In the genomic region with DNA sequence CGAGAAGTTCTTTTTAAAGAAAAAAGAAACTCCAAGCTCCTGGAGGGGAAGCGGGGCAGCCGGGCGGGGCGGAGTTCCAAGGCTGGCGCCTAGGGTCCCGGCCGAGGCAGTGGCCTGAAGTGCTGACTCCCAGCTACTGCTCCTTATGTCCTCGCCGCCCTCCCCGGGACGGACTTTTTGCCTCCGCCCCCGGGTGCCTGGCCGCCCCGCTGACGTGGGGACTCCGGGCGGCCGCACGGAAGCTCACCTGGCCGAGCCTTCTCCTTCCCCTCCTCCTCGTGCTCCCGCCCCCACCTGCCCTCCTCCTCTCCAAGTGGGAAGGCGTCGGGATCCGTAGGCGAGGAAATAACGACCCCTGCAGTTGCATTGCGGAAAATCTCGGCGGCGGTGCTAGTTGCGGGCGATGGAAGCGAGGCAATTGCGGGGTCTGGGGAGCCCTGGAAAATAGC, we compare ENCODE assay signal across 7 mouse cellular contexts. TPM values are rescaled to one million over a fixed set of nuclear protein-coding genes. Genes with fewer than 3 reads are reported as not detected.
A peak's percentile ranks its signal among the peaks of the same experiment; 100 is the strongest.
DNase-seq lines count a peak whose midpoint lies in the region; ATAC-seq and TF ChIP-seq lines count a peak whose summit lies in the region.

No protein-coding gene starts in this region.

- WGBS in lung, embryonic 16.5 days = 1% methylated on average over 36 of the region's 37 CpGs
- 0% methylated on average over 37 of the region's 37 CpGs for WGBS in hindbrain, embryonic 14.5 days
- WGBS in midbrain, embryonic 10.5 days = under 1% methylated on average over 37 of the region's 37 CpGs

- peak overlapping the region; percentile 54 for H3K4me2 ChIP-seq in lung, embryonic 16.5 days (ENCODE audit: low read depth, low read length)
- H3K4me2 ChIP-seq in hindbrain, embryonic 14.5 days (replicated peaks) = peak overlapping the region; percentile 90

- no peak for DNase-seq in lung, postnatal 14 days
- DNase-seq in hindbrain, embryonic 14.5 days (ENCODE audit: low spot score) = peak; percentile 82
- peak; percentile 40 for DNase-seq in midbrain, embryonic 10.5 days (ENCODE audit: low spot score)
- DNase-seq in c-Kit-positive CD71-positive TER-119-positive erythroid progenitor cells, embryonic 14.5 days (ENCODE audit: low spot score) = no peak
- no peak for DNase-seq in kidney, adult 8-10 months

- no peak overlapping the region for H3K27ac ChIP-seq in lung, embryonic 16.5 days (ENCODE audit: low read length)
- peak overlapping the region; percentile 24 for H3K27ac ChIP-seq in cortical plate, adult 2 months (ENCODE audit: insufficient read depth, low read length)
- H3K27ac ChIP-seq in hindbrain, embryonic 14.5 days = peak overlapping the region; percentile 86
- no peak overlapping the region for H3K27ac ChIP-seq in midbrain, embryonic 10.5 days (replicated peaks)

- H3K36me3 ChIP-seq in lung, embryonic 16.5 days (ENCODE audit: control insufficient read depth, insufficient read depth, low read length) = no peaks in the 10 kb centered on the region
- H3K36me3 ChIP-seq in hindbrain, embryonic 14.5 days (replicated peaks; ENCODE audit: control insufficient read depth, insufficient read depth) = no peaks in the 10 kb centered on the region
- no peaks in the 10 kb centered on the region for H3K36me3 ChIP-seq in midbrain, embryonic 10.5 days

- no peak overlapping the region for H3K9ac ChIP-seq in lung, embryonic 16.5 days (ENCODE audit: low read length)
- H3K9ac ChIP-seq in hindbrain, embryonic 14.5 days = peak overlapping the region; percentile 77

- no peak for TF ChIP-seq POLR2A in cortical plate, adult 2 months (IDR thresholded peaks at IDR 0.05; ENCODE audit: extremely low read depth, insufficient read depth, low read length)

- ATAC-seq in lung, embryonic 16.5 days (ENCODE audit: low read depth) = no peak
- peak; percentile 54 for ATAC-seq in hindbrain, embryonic 14.5 days (ENCODE audit: low FRiP score)

- peak overlapping the region; percentile 35 for H3K4me3 ChIP-seq in lung, embryonic 16.5 days (ENCODE audit: low read length)
- peak overlapping the region; percentile 91 for H3K4me3 ChIP-seq in cortical plate, adult 2 months (ENCODE audit: insufficient read depth, low read length)
- peak overlapping the region; percentile 62 for H3K4me3 ChIP-seq in hindbrain, embryonic 14.5 days (replicated peaks; ENCODE audit: low read length)
- peak overlapping the region; percentile 66 for H3K4me3 ChIP-seq in midbrain, embryonic 10.5 days

- TF ChIP-seq CTCF in cortical plate, adult 2 months (IDR thresholded peaks at IDR 0.05; ENCODE audit: extremely low read depth, insufficient read depth, low read length) = peak; percentile 17; the same call in 1 of the 2 replicates

- no peaks in the 10 kb centered on the region; the same call in 1 of the 2 replicates for H3K4me1 ChIP-seq in lung, embryonic 16.5 days (replicated peaks; ENCODE audit: control insufficient read depth, insufficient read depth, low read length)
- no peaks in the 10 kb centered on the region for H3K4me1 ChIP-seq in cortical plate, adult 2 months (ENCODE audit: control insufficient read depth, insufficient read depth, low read length)
- H3K4me1 ChIP-seq in hindbrain, embryonic 14.5 days (replicated peaks; ENCODE audit: control insufficient read depth, insufficient read depth, low read length) = no peaks in the 10 kb centered on the region; the same call in 1 of the 2 replicates
- peaks cover 32% of the 10 kb centered on the region for H3K4me1 ChIP-seq in midbrain, embryonic 10.5 days

- peaks cover 52% of the 10 kb centered on the region for H3K27me3 ChIP-seq in lung, embryonic 16.5 days (ENCODE audit: control insufficient read depth, insufficient read depth, low read depth, low read length)
- H3K27me3 ChIP-seq in hindbrain, embryonic 14.5 days (ENCODE audit: control insufficient read depth, insufficient read depth, low read length) = peaks cover 26% of the 10 kb centered on the region
- peaks cover 66% of the 10 kb centered on the region for H3K27me3 ChIP-seq in midbrain, embryonic 10.5 days (ENCODE audit: low read depth, poor library complexity, severe bottlenecking)

- no peaks in the 10 kb centered on the region for H3K9me3 ChIP-seq in lung, embryonic 16.5 days (ENCODE audit: control insufficient read depth, low read length)
- H3K9me3 ChIP-seq in hindbrain, embryonic 14.5 days (ENCODE audit: control insufficient read depth, low read length) = no peaks in the 10 kb centered on the region
- H3K9me3 ChIP-seq in midbrain, embryonic 10.5 days (replicated peaks) = no peaks in the 10 kb centered on the region

RNA-seq across cellular contexts. Expression of gene Car10, which starts 1.1 kb away (rescaled TPM):
- polyA plus RNA-seq in lung, embryonic 16.5 days (2015; fragmentation: Nextera tagmentation; extraction: Ambion mirVana) = 0.14 TPM in 1 of 2 replicates, not detected in the other
- polyA plus RNA-seq in cortical plate, adult 2 months (2012; rRNA removed) = 86.1 and 88.0 TPM in 2 replicates
- polyA plus RNA-seq in hindbrain, embryonic 14.5 days (2014; fragmentation: Nextera tagmentation; extraction: Ambion mirVana) = 51.5 TPM in 2 replicates
- polyA plus RNA-seq in midbrain, embryonic 10.5 days (2016; fragmentation: Nextera tagmentation; extraction: Ambion mirVana) = 0.47 and 1.1 TPM in 2 replicates

Comparison
In these comparisons a context has a peak if more than half of its experiments do, and no peak if none do; other contexts are left out.
1. H3K27ac ChIP-seq: peak in cortical plate, adult 2 months (single experiment) and hindbrain, embryonic 14.5 days (single experiment); none in lung, embryonic 16.5 days (single experiment) and midbrain, embryonic 10.5 days (single experiment).
2. H3K4me3 ChIP-seq: peak in every context shown above with its lines; median percentile 91 in cortical plate, adult 2 months; 66 in midbrain, embryonic 10.5 days; 62 in hindbrain, embryonic 14.5 days; 35 in lung, embryonic 16.5 days.
3. DNase-seq: peak in hindbrain, embryonic 14.5 days (single experiment) and midbrain, embryonic 10.5 days (single experiment); none in lung, postnatal 14 days (single experiment), c-Kit-positive CD71-positive TER-119-positive erythroid progenitor cells, embryonic 14.5 days (single experiment) and kidney, adult 8-10 months (0 of 2).
4. RNA of gene Car10, which starts 1.1 kb away (polyA plus RNA-seq): 86.1 to 88.0 TPM in cortical plate, adult 2 months and 51.5 TPM in hindbrain, embryonic 14.5 days; 0.47 to 1.1 TPM in midbrain, embryonic 10.5 days and 0.14 TPM in lung, embryonic 16.5 days; every median in the first group is over 10 times any median in the second.